Mouse (Mus musculus): ENCODE data around the gene Nhlh1. TPM values are rescaled to one million over a fixed set of nuclear protein-coding genes. Genes with fewer than 3 reads are reported as not detected.

Nhlh1 gene
- total and polyA plus RNA-seq, 3 experiments: 0.02 TPM; not detected in 2

GRCm38 (mm10) chr1:172070227-172070626 is 12.9 kb upstream of the Nhlh1 start:
- ATAC-seq (ENCODE audit: extremely low read depth, insufficient number of reproducible peaks, low FRiP score, poor library complexity, severe bottlenecking) (no peak), DNase-seq (ENCODE audit: low spot score) (no peak)
- TF ChIP-seq GATA2 (IDR thresholded peaks at IDR 0.05; ENCODE audit: borderline replicate concordance, low read depth, low read length) (no peak), CTCF (IDR thresholded peaks at IDR 0.05; ENCODE audit: low read depth, low read length) (no peak), POLR2AphosphoS5 (IDR thresholded peaks at IDR 0.05; ENCODE audit: insufficient replicate concordance, low read depth, low read length) (no peak), GATA1 (IDR thresholded peaks at IDR 0.05; ENCODE audit: borderline replicate concordance, low read length) (no peak), TAL1 (conservative IDR thresholded peaks at IDR 0.05; ENCODE audit: low read depth, low read length) (no peak)
- Histone ChIP-seq H3K36me3 (replicated peaks) (peaks cover 100% of the 10 kb centered on the region), H3K9me3 (replicated peaks) (no peaks in the 10 kb centered on the region), H3K4me1 (ENCODE audit: insufficient read depth, low read depth, low read length) (no peaks in the 10 kb centered on the region), H3K27me3 (ENCODE audit: insufficient read depth, low read length) (no peaks in the 10 kb centered on the region), H3K4me3 (ENCODE audit: low read depth, low read length) (no peak overlapping the region)

GRCm38 (mm10) chr1:172064613-172065141 is 7.3 kb upstream of the Nhlh1 start:
- TF ChIP-seq GATA1 (IDR thresholded peaks at IDR 0.05; ENCODE audit: borderline replicate concordance, low read length): no peak
- no peak for TF ChIP-seq POLR2AphosphoS5 (IDR thresholded peaks at IDR 0.05; ENCODE audit: insufficient replicate concordance, low read depth, low read length)
- no peak for TF ChIP-seq GATA2 (IDR thresholded peaks at IDR 0.05; ENCODE audit: borderline replicate concordance, low read depth, low read length)
- no peak for TF ChIP-seq TAL1 (conservative IDR thresholded peaks at IDR 0.05; ENCODE audit: low read depth, low read length)
- TF ChIP-seq CTCF (IDR thresholded peaks at IDR 0.05; ENCODE audit: low read depth, low read length): no peak
- no peak for ATAC-seq (ENCODE audit: extremely low read depth, insufficient number of reproducible peaks, low FRiP score, poor library complexity, severe bottlenecking)

GRCm38 (mm10) chr1:172063291-172064023 is 6.1 kb upstream of the Nhlh1 start:
- Histone ChIP-seq H3K4me1 (ENCODE audit: insufficient read depth, low read depth, low read length) (peaks cover 5% of the 10 kb centered on the region), H3K36me3 (replicated peaks) (peaks cover 49% of the 10 kb centered on the region), H3K9me3 (replicated peaks) (no peaks in the 10 kb centered on the region), H3K4me3 (ENCODE audit: low read depth, low read length) (no peak overlapping the region), H3K27me3 (ENCODE audit: insufficient read depth, low read length) (peaks cover 12% of the 10 kb centered on the region; the same call in 1 of the 2 replicates)
- no peak for DNase-seq (ENCODE audit: low spot score)
- TF ChIP-seq GATA2 (IDR thresholded peaks at IDR 0.05; ENCODE audit: borderline replicate concordance, low read depth, low read length) (no peak), TAL1 (conservative IDR thresholded peaks at IDR 0.05; ENCODE audit: low read depth, low read length) (no peak), GATA1 (IDR thresholded peaks at IDR 0.05; ENCODE audit: borderline replicate concordance, low read length) (no peak), CTCF (IDR thresholded peaks at IDR 0.05; ENCODE audit: low read depth, low read length) (no peak), POLR2AphosphoS5 (IDR thresholded peaks at IDR 0.05; ENCODE audit: insufficient replicate concordance, low read depth, low read length) (no peak)
- ATAC-seq (ENCODE audit: extremely low read depth, insufficient number of reproducible peaks, low FRiP score, poor library complexity, severe bottlenecking): no peak

More at GRCm38 (mm10) chr1:172064613-172065141, 7.3 kb upstream of the Nhlh1 start:
- no peak for DNase-seq (ENCODE audit: low spot score)
- H3K4me3 ChIP-seq (ENCODE audit: low read depth, low read length): no peak overlapping the region
- H3K36me3 ChIP-seq (replicated peaks): peaks cover 61% of the 10 kb centered on the region
- H3K4me1 ChIP-seq (ENCODE audit: insufficient read depth, low read depth, low read length): peaks cover 5% of the 10 kb centered on the region
- H3K27me3 ChIP-seq (ENCODE audit: insufficient read depth, low read length): peaks cover 8% of the 10 kb centered on the region; the same call in 1 of the 2 replicates
- no peaks in the 10 kb centered on the region for H3K9me3 ChIP-seq (replicated peaks)

GRCm38 (mm10) chr1:172062101-172062500 is 4.7 kb upstream of the Nhlh1 start:
- H3K27me3 ChIP-seq (ENCODE audit: insufficient read depth, low read length): peaks cover 19% of the 10 kb centered on the region; the same call in 1 of the 2 replicates
- H3K9me3 ChIP-seq (replicated peaks): no peaks in the 10 kb centered on the region
- TF ChIP-seq POLR2AphosphoS5 (IDR thresholded peaks at IDR 0.05; ENCODE audit: insufficient replicate concordance, low read depth, low read length) (no peak), TAL1 (conservative IDR thresholded peaks at IDR 0.05; ENCODE audit: low read depth, low read length) (no peak), CTCF (IDR thresholded peaks at IDR 0.05; ENCODE audit: low read depth, low read length) (no peak), GATA1 (IDR thresholded peaks at IDR 0.05; ENCODE audit: borderline replicate concordance, low read length) (no peak), GATA2 (IDR thresholded peaks at IDR 0.05; ENCODE audit: borderline replicate concordance, low read depth, low read length) (no peak)
- no peak overlapping the region for H3K4me3 ChIP-seq (ENCODE audit: low read depth, low read length)
- ATAC-seq (ENCODE audit: extremely low read depth, insufficient number of reproducible peaks, low FRiP score, poor library complexity, severe bottlenecking): no peak
- peaks cover 36% of the 10 kb centered on the region for H3K36me3 ChIP-seq (replicated peaks)
- no peak for DNase-seq (ENCODE audit: low spot score)
- H3K4me1 ChIP-seq (ENCODE audit: insufficient read depth, low read depth, low read length): peaks cover 5% of the 10 kb centered on the region

DNA sequence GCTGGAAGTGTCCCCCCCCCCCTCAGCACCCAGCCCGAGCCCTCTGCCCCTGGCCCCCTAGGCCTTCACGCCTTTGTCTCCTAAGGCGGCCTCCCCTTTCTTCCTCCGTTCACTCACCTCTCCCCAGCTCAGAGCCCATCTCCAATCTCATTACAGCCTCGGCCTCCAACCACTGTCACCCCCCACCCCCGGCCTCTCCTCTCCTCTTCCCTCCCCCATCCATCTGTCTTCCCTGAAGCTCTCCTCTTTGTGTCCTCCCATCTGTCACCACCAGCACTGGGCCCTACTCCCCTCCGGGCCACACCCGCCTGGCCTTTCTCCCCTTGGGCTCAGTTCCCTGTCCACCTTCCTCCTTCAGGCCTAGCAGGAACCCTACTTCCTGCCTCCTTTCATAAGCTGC is 3.8 kb upstream of the Nhlh1 start:
- TF ChIP-seq POLR2AphosphoS5 (IDR thresholded peaks at IDR 0.05; ENCODE audit: insufficient replicate concordance, low read depth, low read length): no peak
- TF ChIP-seq GATA2 (IDR thresholded peaks at IDR 0.05; ENCODE audit: borderline replicate concordance, low read depth, low read length): no peak
- TF ChIP-seq TAL1 (conservative IDR thresholded peaks at IDR 0.05; ENCODE audit: low read depth, low read length): no peak
- TF ChIP-seq CTCF (IDR thresholded peaks at IDR 0.05; ENCODE audit: low read depth, low read length): no peak
- no peak for TF ChIP-seq GATA1 (IDR thresholded peaks at IDR 0.05; ENCODE audit: borderline replicate concordance, low read length)
- Histone ChIP-seq H3K4me3 (ENCODE audit: low read depth, low read length) (no peak overlapping the region), H3K4me1 (ENCODE audit: insufficient read depth, low read depth, low read length) (peaks cover 5% of the 10 kb centered on the region), H3K9me3 (replicated peaks) (no peaks in the 10 kb centered on the region), H3K36me3 (replicated peaks) (peaks cover 27% of the 10 kb centered on the region), H3K27me3 (ENCODE audit: insufficient read depth, low read length) (peaks cover 23% of the 10 kb centered on the region)
- no peak for ATAC-seq (ENCODE audit: extremely low read depth, insufficient number of reproducible peaks, low FRiP score, poor library complexity, severe bottlenecking)
- DNase-seq (ENCODE audit: low spot score): no peak

- TF ChIP-seq TAL1 (conservative IDR thresholded peaks at IDR 0.05; ENCODE audit: low read depth, low read length) (no peak), POLR2AphosphoS5 (IDR thresholded peaks at IDR 0.05; ENCODE audit: insufficient replicate concordance, low read depth, low read length) (no peak), CTCF (IDR thresholded peaks at IDR 0.05; ENCODE audit: low read depth, low read length) (no peak), GATA1 (IDR thresholded peaks at IDR 0.05; ENCODE audit: borderline replicate concordance, low read length) (no peak), GATA2 (IDR thresholded peaks at IDR 0.05; ENCODE audit: borderline replicate concordance, low read depth, low read length) (no peak)
- peaks cover 5% of the 10 kb centered on the region for H3K4me1 ChIP-seq (ENCODE audit: insufficient read depth, low read depth, low read length)
- ATAC-seq (ENCODE audit: extremely low read depth, insufficient number of reproducible peaks, low FRiP score, poor library complexity, severe bottlenecking): no peak
- peaks cover 26% of the 10 kb centered on the region for H3K27me3 ChIP-seq (ENCODE audit: insufficient read depth, low read length)
- H3K9me3 ChIP-seq (replicated peaks): no peaks in the 10 kb centered on the region
- no peak overlapping the region for H3K4me3 ChIP-seq (ENCODE audit: low read depth, low read length)
- peaks cover 21% of the 10 kb centered on the region for H3K36me3 ChIP-seq (replicated peaks)
- no peak for DNase-seq (ENCODE audit: low spot score)
These were observed 3.3 kb upstream of the Nhlh1 start for GRCm38 (mm10) chr1:172060659-172061058.

Data from G1E (cell line).